Mouse (Mus musculus) cerebellum, postnatal 14 days (tissue): ENCODE measurements around the gene Ucp1.

Experiments
- DNase-seq, 2 experiments: peaks; one replicate each; pipeline ENCODE4 v3.0.0; 2021; ENCODE audit warnings: mixed read lengths in 2 of 2

Ucp1 gene

GRCm38 (mm10) chr8:83331899-83332697 lies 41.9 kb downstream of the Ucp1 start, which contains the start of gene Elmod2:
Gene Elmod2 (minus strand): TSS chr8:83332486.
- DNase-seq: peak; percentile 99

GRCm38 (mm10) chr8:83332864-83333263 lies 42.7 kb downstream of the Ucp1 start:
- DNase-seq: peak in 1 of 2 experiments; percentile 9

GRCm38 (mm10) chr8:83342076-83342475 lies 51.9 kb downstream of the Ucp1 start:
- no peak for DNase-seq

GRCm38 (mm10) chr8:83342693-83343092 lies 52.5 kb downstream of the Ucp1 start:
- peak; percentile 14 to 30 for DNase-seq
